Mouse (Mus musculus): ENCODE measurements at regions not wholly inside any gene's neighbourhood (a gene's known extent, or its start where the extent isn't known, plus 50 kb on each side); places are given as distances from the start of the nearest gene placed in this dataset.
"Not testable (repeated sequence)": the region's sequence is repeated elsewhere in the genome, so short reads cannot be mapped to it uniquely, and the experiment has no call there.

GRCm38 (mm10) chr2:149283274-149283673 is 121.6 kb upstream of the Cst10 start:
- no peak for DNase-seq (ENCODE audit: low spot score)

DNA sequence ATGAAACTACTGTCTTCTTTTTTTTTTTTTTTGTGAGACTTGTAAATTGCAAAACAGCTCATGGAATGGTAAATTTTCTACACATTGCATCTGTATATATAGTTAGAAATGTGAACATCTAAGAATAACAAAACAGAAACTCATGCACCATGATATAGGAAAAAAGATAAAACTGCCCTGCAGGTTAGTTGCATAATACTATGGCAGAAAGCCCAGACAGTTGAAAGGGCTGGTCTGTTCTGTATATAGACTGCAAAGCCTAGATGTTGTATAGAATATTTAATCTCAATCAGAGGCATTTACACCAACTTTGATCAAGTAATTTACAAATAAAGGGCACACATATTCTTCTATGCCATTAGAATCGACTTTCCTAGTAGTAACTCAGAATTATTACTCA is 120.7 kb upstream of the Cst10 start:
- DNase-seq (ENCODE audit: low spot score): no peak

DNA sequence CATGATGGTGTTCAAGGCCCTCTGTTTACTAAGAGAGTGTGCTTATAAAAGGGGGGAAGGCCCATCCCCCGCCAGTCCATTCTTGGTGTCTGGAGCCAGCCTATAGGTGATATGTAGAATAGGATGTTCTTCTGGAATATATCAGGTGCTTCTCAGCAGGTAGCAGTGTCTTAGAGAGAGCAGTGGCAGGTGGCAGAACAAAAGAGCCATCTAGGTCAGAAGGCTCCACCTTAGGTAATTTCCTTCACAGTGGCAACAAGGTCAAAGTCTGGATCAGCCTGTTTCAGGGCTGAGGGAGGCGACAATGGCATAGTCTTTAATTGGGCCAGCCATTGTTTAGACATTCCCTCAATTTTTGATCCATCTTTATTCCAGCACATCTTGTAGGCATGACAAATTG is 107.9 kb upstream of the Cst10 start:
- not testable (repeated sequence) for DNase-seq (ENCODE audit: low spot score)

GRCm38 (mm10) chr2:149305553-149305952 is 99.3 kb upstream of the Cst10 start:
- no peak for DNase-seq (ENCODE audit: low spot score)

- peak; percentile 1 for DNase-seq (ENCODE audit: low spot score)
Measured at GRCm38 (mm10) chr2:149350239-149350811, 54.5 kb upstream of the Cst10 start.
